Mouse (Mus musculus) layer of hippocampus, adult 8-10 months (tissue): ENCODE measurements around the gene Hmgcr. TPM values are rescaled to one million over a fixed set of nuclear protein-coding genes. Genes with fewer than 3 reads are reported as not detected.

Experiments used
- DNase-seq, 2 experiments: peaks; one replicate each; pipeline ENCODE4 v3.0.0; 2022; ENCODE audit warnings: low spot score in 2 of 2
- total RNA-seq, 4 experiments: library from RNA; stranded (reverse); gene quantifications; 2 replicates each; pipeline ENCODE4 v1.2.4; 2022

The Hmgcr gene
- 100 to 1,000 TPM; 120 to 159 (median 138) TPM for total RNA-seq

DNA sequence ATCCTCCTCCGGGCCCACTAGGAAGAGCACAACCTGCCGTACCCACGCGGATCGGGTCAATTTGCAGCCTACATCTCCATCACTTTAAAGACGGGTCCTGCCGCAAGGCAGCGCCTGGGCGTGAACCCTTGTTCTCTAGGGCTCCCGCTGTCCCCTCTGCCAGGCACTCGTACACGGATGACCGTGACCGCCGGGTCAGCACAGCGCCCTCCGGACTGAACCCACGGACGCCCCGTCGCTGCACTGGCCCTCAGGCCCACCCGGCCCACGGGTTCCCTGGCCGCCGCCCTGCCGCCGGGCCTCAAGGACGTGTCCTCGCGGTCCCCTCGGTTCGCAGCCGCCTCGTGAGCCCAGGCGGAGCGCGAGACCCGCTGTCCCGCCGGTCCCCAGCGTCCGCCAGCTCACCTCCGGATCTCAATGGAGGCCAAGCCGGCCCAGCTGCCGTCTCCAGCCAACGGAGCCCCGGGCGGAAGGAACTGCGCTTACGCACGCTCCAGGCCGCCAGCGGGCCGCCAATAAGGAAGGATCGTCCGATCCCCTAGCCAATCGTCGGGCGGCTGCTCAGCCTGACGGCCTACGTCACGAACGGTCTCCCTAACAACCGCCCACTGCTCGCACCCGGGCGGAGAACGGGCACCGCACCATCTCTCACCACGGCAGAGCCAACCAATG lies at the start of gene Hmgcr:
Gene Hmgcr, minus strand, starts transcription at position 531 of the 672 bp plus-strand sequence.
- peak; percentile 99 for DNase-seq

DNA sequence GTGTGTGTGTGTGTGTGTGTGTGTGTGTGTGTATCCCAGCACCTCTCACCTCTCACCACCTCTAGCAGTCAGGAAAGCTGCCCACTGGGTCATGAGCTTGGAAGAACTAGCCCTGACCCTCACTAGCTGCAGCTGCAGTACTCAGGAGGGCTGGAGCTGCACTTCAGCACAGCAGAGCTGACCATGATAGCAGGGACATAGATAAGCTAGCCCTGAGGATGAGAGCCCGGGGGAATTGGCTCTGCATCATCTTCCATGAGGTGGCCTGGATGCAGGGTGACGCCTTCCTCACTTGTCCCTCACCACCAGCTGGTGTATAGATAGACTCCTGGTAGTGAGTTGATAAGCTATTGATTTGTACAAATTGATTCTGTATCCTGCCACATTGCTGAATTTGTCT lies 49.3 kb upstream of the Hmgcr start:
- no peak for DNase-seq

DNA sequence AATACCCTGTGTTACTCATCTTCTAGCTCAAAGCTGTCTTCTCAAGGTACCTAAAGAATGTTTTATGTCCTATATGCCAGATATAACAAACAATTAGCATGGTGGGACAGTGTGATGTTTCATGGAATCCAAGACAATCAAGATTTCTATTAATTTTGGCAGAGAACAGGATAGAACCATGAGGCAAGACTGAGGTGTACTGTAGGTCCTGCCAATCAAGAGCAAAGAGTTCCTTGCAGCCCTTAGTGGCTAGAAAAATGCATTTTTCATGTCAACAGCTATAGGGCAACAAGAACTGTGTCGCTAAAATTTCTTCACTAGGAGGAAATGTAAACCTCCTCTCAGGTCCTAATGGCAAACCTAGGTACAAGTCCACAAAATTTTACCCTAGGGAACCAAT lies 47.1 kb upstream of the Hmgcr start:
- no peak for DNase-seq

DNA sequence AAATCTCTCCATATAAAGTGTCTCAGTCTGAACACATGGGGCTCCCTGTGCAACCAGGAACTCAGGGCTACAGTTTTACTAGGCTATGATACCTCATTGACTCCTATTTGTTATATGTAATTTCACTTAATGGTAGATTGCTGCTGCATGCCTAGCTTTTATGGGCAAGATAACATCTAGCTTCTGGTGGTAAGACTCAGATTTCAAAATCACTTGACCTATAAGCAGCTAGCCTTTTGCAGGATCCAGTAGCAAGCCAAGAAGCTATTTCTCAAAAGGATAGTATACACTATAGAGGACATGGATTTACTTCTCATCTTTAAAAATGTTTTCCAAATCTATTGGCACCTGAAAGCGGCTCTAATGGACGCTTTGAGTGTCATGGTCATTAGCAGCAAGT lies 45.6 kb upstream of the Hmgcr start:
- no peak for DNase-seq

DNA sequence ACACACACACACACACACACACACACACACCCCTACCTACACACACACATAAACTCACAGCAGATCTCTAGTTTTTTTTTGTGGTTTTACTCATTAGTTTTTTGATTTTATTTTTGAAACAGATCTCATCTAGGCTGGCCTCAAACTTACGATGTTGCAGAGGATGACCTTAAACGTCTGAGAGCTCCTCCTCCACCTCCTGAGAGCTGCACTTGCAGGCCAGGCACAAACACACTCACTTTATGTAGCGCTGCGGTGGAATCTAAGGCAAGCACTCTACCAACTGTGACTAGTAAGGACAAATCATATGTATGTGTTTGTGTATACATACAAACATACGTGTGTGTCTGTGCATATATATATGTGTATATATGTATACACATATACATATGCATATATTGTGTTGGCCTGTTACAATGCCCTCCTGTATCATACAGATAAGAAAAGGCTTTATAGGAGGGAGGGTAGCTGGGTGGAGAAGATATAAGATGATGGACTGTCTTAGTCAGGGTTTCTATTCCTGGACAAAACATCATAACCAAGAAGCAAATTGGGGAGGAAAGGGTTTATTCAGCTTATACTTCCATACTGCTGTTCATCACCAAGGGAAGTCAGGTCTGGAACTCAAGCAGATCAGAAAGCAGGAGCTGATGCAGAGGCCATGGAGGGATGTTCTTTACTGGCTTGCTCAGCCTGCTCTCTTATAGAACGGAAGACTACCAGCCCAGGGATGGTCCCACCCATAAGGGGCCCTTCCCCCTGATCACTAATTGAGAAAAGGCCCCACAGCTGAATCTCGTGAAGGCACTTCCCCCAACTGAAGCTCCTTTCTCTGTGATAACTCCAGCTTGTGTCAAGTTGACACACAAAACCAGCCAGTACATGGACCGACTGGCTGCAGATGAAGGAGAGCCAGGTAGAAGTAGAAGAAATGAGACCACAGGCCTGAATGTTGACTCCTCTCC lies 38.8 kb upstream of the Hmgcr start:
- DNase-seq, result no peak

DNA sequence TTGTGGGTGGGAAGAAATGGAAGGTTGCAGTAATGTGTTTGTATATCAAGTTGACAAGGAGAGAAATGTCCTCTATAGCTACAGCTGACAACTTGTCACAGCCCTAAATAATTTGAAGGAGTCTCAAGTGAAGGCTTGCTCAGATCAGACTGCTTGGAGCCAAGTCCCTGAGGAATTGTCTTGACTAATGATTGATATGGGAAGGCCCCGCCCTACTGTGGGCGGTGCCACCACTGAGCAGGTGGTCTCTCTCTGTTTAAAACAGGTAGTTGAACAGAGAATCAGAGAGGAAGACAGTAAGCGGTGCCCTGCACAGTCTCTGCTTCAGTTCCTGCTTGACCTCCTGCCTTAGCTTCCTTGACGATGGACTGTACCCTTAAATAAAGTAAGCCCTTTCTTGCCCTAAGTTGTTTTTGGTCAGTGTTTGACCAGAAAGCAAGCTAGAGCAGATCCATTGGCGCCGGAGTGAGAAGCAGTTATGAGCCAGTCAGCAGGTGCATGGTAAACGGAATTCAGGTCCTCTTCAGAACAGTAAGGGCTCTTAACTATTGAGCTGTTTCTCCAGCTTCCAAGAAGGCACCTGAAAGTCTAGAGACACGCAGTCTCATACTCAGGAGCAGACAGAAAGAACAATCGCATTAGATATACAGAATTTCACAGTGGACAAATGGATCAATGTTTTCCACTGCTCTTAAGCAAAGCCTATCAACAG lies 32.0 kb upstream of the Hmgcr start:
- DNase-seq, result no peak

DNA sequence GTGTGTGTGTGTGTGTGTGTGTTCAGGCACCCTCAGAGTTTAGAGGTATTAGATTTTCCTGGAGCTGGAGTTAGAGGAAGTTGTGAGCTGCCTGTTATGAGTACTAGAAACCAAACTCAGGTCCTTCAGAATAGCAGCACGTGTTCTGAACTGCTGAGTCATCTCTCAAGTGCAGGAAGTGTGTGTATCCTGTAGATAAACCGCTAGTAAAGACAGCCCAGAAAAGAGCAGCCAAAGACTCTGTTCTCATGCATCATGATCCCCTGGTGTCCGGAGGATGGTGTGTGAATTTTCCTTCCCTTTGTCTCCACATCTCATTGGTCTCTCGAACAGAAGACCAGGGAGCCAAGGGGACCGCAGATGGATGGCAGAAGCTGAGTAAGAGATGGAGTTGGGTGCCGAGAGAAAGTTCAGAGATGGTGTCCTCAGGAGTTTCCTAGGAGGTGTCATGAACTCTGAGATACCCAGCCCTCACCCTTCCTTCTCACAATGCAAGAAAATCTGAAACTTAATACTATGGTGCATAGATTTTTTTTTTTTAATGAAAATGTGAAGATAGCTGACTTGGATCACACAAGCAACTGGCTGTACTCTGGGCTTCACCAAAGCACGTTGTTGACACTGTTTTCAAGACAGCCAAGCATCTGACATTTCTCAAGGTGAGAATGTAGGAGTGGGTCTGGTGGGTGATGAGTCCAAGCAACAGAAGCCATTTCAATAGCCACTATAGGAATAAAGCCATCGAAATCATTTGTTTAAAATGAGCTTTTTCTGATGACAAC lies 27.3 kb upstream of the Hmgcr start:
- DNase-seq, result no peak

DNA sequence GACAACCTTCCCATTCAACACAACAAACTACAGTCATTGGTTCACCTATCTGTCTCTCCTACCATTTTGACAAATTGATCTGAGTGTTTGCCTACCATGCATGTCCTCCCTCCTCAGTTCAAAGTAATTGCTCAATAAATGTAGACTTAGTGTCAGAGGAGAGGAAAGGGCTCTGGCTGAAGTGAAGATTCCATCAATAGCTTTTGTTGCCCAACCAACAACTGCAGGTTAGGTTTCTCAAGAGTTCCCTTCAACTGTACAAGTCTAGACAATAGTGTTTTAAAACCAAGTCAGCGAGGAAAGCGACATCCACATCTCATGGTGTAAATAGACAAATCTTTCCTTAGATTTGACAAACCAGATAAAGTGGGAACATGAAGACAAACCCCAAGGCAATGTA lies 24.7 kb upstream of the Hmgcr start:
- DNase-seq, result no peak

DNA sequence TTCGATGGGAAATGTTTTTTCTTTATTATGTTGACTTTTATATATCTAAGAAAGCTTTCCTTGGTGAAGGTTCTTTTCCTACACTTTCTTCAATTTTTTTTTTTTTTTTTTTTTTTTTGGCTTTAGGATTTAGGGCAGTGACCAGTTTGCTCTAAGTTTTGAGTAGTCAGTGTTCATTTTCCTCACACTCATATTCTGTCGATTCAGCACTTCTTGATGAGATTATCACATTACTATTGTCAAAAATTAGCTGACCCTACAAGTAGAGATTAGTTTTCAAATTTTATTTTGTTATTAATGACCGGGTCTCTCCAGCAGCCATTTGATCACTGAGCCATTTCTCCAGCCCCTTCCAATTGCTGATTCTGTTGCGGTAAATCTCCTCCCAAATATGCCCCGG lies 19.2 kb upstream of the Hmgcr start:
- DNase-seq, result no peak

DNA sequence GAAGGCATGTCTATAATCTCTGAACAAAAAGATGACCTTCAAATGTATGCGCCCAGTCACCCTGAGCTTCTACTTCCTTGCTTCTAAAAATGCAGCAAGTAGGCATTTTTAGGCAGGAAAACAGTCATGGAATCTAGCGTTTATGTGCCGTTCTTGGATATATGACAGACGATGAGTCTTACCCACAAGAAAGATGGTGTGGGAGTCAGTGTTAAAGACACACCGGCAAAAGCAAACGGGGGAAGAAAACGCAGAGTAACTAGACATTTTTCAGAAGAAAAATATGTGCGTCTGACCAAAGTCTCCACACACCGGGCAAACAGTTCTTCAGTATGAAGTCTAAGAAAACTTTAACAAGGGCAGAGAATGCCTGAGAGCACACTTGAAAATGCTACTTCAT lies 16.5 kb upstream of the Hmgcr start:
- no peak for DNase-seq

DNA sequence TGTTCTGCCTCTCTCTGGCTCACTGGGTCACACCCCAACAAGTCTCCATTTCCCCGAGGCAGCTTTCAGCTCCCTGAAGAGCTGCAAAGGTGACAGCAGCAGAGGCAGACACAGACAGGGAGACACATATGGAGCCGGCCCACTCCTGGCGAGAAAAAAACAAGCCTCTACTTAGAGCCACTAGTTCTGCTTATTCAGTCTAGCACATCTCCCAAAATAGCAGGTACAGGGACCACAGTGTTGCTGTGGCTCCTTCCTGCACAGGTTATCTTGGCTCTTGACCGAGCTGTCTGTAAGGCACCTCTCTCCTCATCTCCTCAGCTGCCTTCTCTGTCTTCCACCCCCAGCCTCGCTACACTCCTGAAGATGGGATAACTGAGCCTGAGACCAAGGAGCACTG lies 14.0 kb upstream of the Hmgcr start:
- no peak for DNase-seq

DNA sequence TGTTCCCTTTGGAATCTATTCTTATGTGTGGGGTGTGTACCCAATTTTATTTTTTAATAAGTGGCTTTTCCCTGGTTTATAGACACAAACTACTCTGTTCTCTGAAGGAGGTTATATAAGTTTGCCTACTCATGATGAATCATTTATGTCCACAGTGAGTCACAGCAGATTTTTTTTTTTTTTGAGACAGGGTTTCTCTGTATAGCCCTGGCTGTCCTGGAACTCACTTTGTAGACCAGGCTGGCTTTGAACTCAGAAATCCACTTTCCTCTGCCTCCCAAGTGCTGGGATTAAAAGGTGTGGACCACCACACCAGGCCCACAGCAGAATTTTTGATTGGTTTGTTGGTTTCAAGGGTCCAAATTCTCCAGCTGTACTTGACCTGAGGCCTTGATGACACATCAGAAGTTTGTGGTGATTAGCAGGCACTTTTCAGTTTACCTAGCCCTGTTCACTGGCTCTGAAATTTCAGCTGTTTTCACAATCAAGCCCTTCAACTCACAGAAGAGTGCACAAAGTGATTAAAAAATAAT lies 10.4 kb upstream of the Hmgcr start:
- no peak for DNase-seq

DNA sequence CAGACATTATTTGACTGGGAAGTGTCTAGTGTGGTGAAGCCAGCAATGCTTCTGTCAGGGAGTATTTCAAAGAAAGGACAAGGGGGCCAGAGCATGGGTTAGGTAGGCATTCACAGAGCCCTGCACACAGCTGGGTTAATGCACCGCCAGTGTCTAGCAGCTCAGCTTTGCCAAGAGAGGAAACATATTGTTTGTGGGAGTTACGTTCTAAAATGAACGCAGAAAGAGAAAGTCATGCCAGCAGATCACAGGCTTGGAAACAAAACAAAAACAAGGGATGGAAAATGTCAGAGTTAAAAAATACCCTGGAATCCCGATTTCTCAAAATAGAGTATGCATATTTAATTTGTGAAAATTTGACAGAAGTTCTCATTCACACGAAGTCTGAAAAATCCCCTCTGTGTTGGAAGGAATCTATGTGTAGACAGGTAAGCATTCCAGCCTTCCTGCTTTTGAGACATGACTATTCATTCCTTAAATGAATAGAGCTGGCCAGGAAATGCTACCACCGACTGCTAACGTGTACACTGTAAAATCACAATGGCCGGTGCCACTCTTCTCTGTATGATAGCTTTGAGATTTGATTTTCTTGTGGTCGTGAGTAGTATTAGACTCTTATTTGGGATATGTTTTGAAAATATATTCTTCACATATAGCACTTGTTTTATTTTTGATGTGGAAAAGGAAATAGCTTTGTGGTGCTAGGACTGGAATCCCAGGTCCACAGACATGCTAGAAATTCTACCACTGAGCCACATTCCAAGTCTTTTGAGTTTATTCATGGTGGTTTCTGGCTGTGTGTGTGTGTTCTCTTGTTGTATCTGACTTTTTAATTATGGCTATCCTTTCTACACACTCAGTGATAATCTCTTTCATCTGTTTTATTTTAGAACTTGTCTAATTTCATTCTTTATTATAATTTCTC lies 9.7 kb upstream of the Hmgcr start:
- DNase-seq, result peak; percentile 43 to 52

DNA sequence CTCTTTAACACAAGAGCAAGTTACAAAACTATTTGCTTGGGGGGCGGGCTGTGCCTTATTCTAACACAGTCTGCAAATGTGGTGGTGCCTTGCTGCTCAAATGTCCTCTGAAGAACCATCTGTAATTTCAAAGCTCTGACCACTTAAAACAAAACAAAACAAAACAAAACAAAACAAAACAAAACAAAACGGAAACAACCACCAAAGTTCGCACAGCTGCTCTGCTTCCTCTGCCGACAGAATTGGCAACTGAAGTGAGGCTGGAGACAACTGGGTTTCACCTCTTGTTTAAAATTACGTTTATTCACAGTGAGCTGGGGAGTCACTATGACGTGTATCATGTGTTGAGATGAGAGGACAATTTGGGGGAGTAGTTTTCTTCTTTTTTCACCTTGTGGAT lies 7.9 kb upstream of the Hmgcr start:
- DNase-seq, result no peak

DNA sequence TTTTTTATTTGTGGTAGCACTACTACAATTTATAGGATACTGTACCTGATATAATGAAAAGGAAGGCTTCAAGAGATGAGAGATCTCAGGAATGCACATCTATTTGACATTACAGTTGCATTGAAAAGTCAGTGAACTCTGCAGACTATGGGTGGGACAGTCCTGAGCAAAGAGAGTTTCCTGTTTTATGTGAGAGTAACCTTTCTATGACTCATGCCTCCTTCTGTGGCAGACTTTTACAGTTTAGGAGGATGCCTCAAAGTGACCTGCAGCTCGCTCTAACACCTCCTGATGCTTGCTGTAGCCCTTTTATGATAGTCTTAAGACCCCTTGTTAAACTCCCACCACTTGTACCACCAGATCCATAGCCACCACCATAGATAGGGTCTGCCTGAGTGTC lies 6.3 kb upstream of the Hmgcr start:
- DNase-seq, result no peak

DNA sequence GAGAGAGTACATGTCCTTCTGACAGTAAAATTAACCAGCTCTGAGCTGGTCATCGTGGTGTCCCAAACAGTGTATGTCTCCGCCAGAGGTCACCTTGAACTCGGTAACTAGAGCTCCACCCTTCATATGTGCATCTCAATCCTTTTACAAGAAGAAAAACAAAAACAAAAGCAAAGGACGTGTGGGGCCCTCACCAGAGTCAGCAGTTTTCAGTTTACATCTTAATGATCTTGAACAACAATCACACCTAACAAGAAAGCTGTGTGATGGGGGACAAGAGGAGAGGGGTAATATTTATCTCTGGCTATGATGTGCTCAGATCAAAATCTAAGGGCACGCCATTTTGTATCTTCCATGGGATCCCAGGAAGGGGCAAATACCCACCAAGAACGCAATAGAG lies 5.0 kb upstream of the Hmgcr start:
- DNase-seq, result no peak

DNA sequence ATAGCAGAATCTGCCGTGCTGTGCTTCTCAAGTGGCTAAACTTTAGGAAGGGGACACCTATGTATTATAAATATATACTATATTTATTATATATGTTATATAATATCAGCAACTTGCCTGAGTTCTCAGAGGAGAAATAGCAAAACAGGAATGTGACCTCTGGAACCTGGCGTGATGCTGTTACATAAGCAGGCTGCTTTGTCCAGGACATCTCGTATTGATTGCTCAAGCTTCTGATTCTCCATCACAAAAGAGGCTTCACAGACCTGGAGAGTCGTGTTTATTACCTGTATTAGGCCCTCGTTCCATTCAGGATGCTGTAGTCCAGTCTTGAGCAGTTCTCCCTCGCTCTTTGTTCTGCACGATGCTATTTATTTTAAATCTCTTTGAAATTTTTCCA lies 3.1 kb upstream of the Hmgcr start:
- DNase-seq, result no peak

DNA sequence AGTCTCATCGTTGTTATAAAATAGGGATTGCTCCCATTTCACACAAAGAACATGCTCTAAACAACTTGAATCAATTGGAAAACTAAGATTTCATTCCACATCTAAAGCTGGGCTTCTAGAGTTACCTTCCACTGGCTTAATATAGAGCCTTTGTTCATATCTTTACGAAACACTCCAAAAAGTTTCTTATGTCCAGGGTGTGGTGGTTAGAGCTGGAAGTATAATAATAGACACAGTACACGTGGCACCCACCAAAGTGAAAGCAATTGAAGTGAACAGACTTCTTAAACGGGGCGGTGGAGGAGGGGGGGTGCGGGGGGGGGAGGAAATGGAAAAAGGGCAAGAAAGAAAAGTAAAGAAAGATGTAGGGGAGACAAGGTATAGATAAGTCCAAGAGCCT lies 1.5 kb upstream of the Hmgcr start:
- no peak for DNase-seq

DNA sequence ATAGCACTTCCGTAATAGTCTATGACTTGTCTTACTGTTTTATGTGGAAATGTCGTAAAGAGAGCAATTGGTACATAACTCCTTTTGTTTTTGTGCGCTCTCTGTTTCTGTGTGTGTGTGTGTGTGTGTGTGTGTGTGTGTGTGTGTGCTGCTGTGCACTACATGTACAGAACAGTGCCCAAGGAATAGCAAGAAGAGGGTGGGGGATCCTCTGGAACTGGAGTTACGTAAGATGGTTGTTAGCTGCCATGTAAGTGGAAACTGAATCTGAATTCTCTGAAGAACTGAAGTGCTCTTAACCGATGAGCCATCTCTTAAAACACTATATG lies 1.1 kb upstream of the Hmgcr start:
- no peak for DNase-seq
